Comparison of ENCODE assay signal across 8 mouse cellular contexts in the genomic region with DNA sequence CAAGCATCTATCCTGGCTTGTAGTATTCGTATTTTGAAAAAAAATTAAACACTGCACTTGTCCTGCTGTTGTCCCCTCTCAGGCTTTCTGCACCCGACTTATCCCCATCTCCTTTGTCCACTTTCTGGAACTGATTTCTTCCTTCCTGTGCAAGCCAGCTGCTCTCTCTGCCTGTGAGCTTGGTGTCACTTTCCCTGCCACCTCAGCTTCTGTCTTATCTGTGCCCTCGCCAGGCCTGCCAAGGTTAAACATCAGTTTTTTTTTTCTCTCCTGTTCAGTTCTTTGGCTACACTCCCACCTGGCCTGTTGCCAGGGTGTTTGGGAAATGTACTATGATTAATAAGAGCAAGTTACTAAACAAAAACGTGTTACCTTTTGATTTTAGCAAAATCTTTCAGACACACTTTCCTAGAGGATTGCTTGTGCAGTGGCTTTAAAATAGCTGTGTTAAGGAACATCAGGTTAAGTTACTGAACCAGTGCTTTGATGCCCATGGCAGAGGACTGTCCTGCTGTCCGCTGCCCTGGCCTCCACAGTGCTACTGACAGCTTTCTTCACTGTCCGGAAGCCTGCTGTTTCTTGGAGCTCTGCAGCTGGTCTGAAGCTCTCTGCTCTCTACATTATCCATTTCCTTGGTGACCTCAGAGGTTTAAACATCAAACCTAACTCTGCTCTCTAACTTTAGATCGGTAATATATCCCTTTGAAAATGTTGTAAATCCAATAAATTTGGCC. TPM values are rescaled to one million over a fixed set of nuclear protein-coding genes. Genes with fewer than 3 reads are reported as not detected.
A peak's percentile ranks its signal among the peaks of the same experiment; 100 is the strongest.
DNase-seq lines count a peak whose midpoint lies in the region; ATAC-seq and TF ChIP-seq lines count a peak whose summit lies in the region.
"Had no signal": no experiment of that assay in that cellular context is flagged by ENCODE, and none has a peak within 500 bp of the region (broad histone marks: within the 10 kb centered on the region; RNA-seq: fewer than 3 reads in every experiment).

No protein-coding gene starts in this region.

- TF ChIP-seq EP300 in MEL (IDR thresholded peaks at IDR 0.05; ENCODE audit: low read depth in 1 of 2, low read length in 2 of 2): no peak

- 60% methylated on average over 7 of the region's 7 CpGs for WGBS in embryonic facial prominence, embryonic 10.5 days
- WGBS in hindbrain, embryonic 16.5 days: 52% methylated on average over 7 of the region's 7 CpGs
- WGBS in midbrain, embryonic 14.5 days: 49% methylated on average over 7 of the region's 7 CpGs
- whole genome bisulfite sequencing in forebrain, embryonic 12.5 days: 71% methylated on average over 7 of the region's 7 CpGs

- no peaks in the 10 kb centered on the region for H3K79me2 ChIP-seq in MEL (ENCODE audit: control insufficient read depth, insufficient read depth, low read length, poor library complexity)

- DNase-seq in MEL (ENCODE audit: low read depth, low spot score) (peak; percentile 17), Patski (ENCODE audit: low read depth, low spot score) (peak; percentile 15)
- DNase-seq in embryonic facial prominence, embryonic 10.5 days (ENCODE audit: low spot score): no peak
- no peak for DNase-seq in midbrain, embryonic 14.5 days
- DNase-seq in frontal cortex, postnatal 10 days (ENCODE audit: low spot score in 2 of 2): no peak

- POLR2A ChIA-PET in Patski (lab: Charles Lee): no interaction called here

- TF ChIP-seq POLR2A in MEL (IDR thresholded peaks at IDR 0.05; ENCODE audit: control insufficient read depth in 1 of 2, insufficient read depth in 1 of 2, low read depth in 1 of 2, low read length in 2 of 2, poor library complexity in 1 of 2): no peak

- H3K9ac ChIP-seq in MEL (ENCODE audit: control insufficient read depth, low read depth, low read length, poor library complexity, severe bottlenecking): no peak overlapping the region
- no peak overlapping the region for H3K9ac ChIP-seq in hindbrain, embryonic 16.5 days (ENCODE audit: low read depth, low read length)
- H3K9ac ChIP-seq in midbrain, embryonic 14.5 days (replicated peaks; ENCODE audit: low read length): peak overlapping the region; percentile 6; the same call in 1 of the 2 replicates
- no peak overlapping the region for H3K9ac ChIP-seq in forebrain, embryonic 12.5 days

- ATAC-seq in Patski: peak; percentile 31
- peak; percentile 43; the same call in 1 of the 2 replicates for ATAC-seq in hindbrain, embryonic 16.5 days
- ATAC-seq in midbrain, embryonic 14.5 days (ENCODE audit: low FRiP score, low TSS enrichment): no peak
- no peak for ATAC-seq in forebrain, embryonic 12.5 days (ENCODE audit: low FRiP score)

- H3K4me1 ChIP-seq in MEL (ENCODE audit: control insufficient read depth in 1 of 2, insufficient read depth in 2 of 2, low read length in 2 of 2): no peaks in the 10 kb centered on the region
- peaks cover 38% of the 10 kb centered on the region for H3K4me1 ChIP-seq in embryonic facial prominence, embryonic 10.5 days
- peaks cover 3% of the 10 kb centered on the region; the same call in 1 of the 2 replicates for H3K4me1 ChIP-seq in hindbrain, embryonic 16.5 days (ENCODE audit: control insufficient read depth, insufficient read depth, low read depth, low read length)
- peaks cover 20% of the 10 kb centered on the region for H3K4me1 ChIP-seq in midbrain, embryonic 14.5 days (ENCODE audit: control insufficient read depth, insufficient read depth, low read length)
- H3K4me1 ChIP-seq in forebrain, embryonic 12.5 days: peaks cover 10% of the 10 kb centered on the region; the same call in 1 of the 2 replicates

- TF ChIP-seq RAD21 in MEL (IDR thresholded peaks at IDR 0.05; ENCODE audit: low read depth, low read length): no peak

- CTCF ChIA-PET in Patski (lab: Charles Lee): interaction anchor here (1.0 to 2.1 kb wide), 7 partner anchors 8 to 220 kb away, joined by 3 to 9 read pairs (median 3); a partner anchor contains a TSS

- no peaks in the 10 kb centered on the region for H3K27me3 ChIP-seq in MEL (ENCODE audit: control insufficient read depth in 1 of 2, insufficient read depth in 2 of 2, low read length in 2 of 2)
- H3K27me3 ChIP-seq in Patski: no peaks in the 10 kb centered on the region
- H3K27me3 ChIP-seq in embryonic facial prominence, embryonic 10.5 days (replicated peaks; ENCODE audit: low read depth, poor library complexity, severe bottlenecking): peaks cover 28% of the 10 kb centered on the region
- no peaks in the 10 kb centered on the region for H3K27me3 ChIP-seq in hindbrain, embryonic 16.5 days (replicated peaks; ENCODE audit: control insufficient read depth, insufficient read depth, low read length)
- no peaks in the 10 kb centered on the region for H3K27me3 ChIP-seq in midbrain, embryonic 14.5 days (ENCODE audit: control insufficient read depth, insufficient read depth, low read length)
- H3K27me3 ChIP-seq in forebrain, embryonic 12.5 days: peaks cover 27% of the 10 kb centered on the region

- TF ChIP-seq CTCF in MEL (IDR thresholded peaks at IDR 0.05 in 2 of 3, conservative IDR thresholded peaks at IDR 0.05 in 1 of 3; ENCODE audit: control insufficient read depth in 1 of 3, insufficient read depth in 1 of 3, low read depth in 2 of 3, low read length in 3 of 3, poor library complexity in 1 of 3, severe bottlenecking in 1 of 3) (no peak), Patski (IDR thresholded peaks at IDR 0.05) (no peak)

- no peaks in the 10 kb centered on the region for H3K9me3 ChIP-seq in MEL (replicated peaks; ENCODE audit: insufficient read depth, low read length)
- no peaks in the 10 kb centered on the region for H3K9me3 ChIP-seq in embryonic facial prominence, embryonic 10.5 days
- H3K9me3 ChIP-seq in hindbrain, embryonic 16.5 days (ENCODE audit: control insufficient read depth, low read length): no peaks in the 10 kb centered on the region
- no peaks in the 10 kb centered on the region for H3K9me3 ChIP-seq in midbrain, embryonic 14.5 days (ENCODE audit: control insufficient read depth, low read length)
- no peaks in the 10 kb centered on the region for H3K9me3 ChIP-seq in forebrain, embryonic 12.5 days

- H3K4me2 ChIP-seq in hindbrain, embryonic 16.5 days (ENCODE audit: low read length): no peak overlapping the region
- H3K4me2 ChIP-seq in midbrain, embryonic 14.5 days (ENCODE audit: low read length): no peak overlapping the region
- no peak overlapping the region for H3K4me2 ChIP-seq in forebrain, embryonic 12.5 days

- H3K27ac ChIP-seq in MEL (ENCODE audit: control insufficient read depth, low read depth, low read length): no peak overlapping the region
- H3K27ac ChIP-seq in embryonic facial prominence, embryonic 10.5 days (replicated peaks): peak overlapping the region; percentile 10; the same call in 1 of the 2 replicates
- H3K27ac ChIP-seq in hindbrain, embryonic 16.5 days (ENCODE audit: low read depth, low read length): peak overlapping the region; percentile 45; the same call in 1 of the 2 replicates
- H3K27ac ChIP-seq in midbrain, embryonic 14.5 days (replicated peaks; ENCODE audit: low read depth, low read length): peak overlapping the region; percentile 42; the same call in 1 of the 2 replicates
- no peak overlapping the region for H3K27ac ChIP-seq in forebrain, embryonic 12.5 days

- in situ Hi-C loops in Patski (cut with MboI; ENCODE audit: low pct_unique_long_range_greater_than_20kb): no loop called here

- H3K4me3 ChIP-seq in MEL (ENCODE audit: control insufficient read depth in 1 of 2, insufficient read depth in 1 of 2, low read depth in 2 of 2, low read length in 2 of 2): no peak overlapping the region
- H3K4me3 ChIP-seq in embryonic facial prominence, embryonic 10.5 days: no peak overlapping the region
- H3K4me3 ChIP-seq in hindbrain, embryonic 16.5 days (ENCODE audit: low read length): no peak overlapping the region
- H3K4me3 ChIP-seq in midbrain, embryonic 14.5 days (replicated peaks; ENCODE audit: low read depth, low read length): no peak overlapping the region
- H3K4me3 ChIP-seq in forebrain, embryonic 12.5 days (replicated peaks): no peak overlapping the region

- H3K36me3 ChIP-seq in MEL (ENCODE audit: control insufficient read depth in 1 of 2, insufficient read depth in 2 of 2, low read length in 2 of 2): no peaks in the 10 kb centered on the region
- no peaks in the 10 kb centered on the region for H3K36me3 ChIP-seq in embryonic facial prominence, embryonic 10.5 days (replicated peaks)
- no peaks in the 10 kb centered on the region for H3K36me3 ChIP-seq in hindbrain, embryonic 16.5 days (ENCODE audit: control insufficient read depth, insufficient read depth, low read length)
- no peaks in the 10 kb centered on the region for H3K36me3 ChIP-seq in midbrain, embryonic 14.5 days (ENCODE audit: control insufficient read depth, insufficient read depth, low read length)
- H3K36me3 ChIP-seq in forebrain, embryonic 12.5 days (replicated peaks): no peaks in the 10 kb centered on the region

TF ChIP-seq in MEL, 35 proteins besides CTCF, POLR2A, EP300 and RAD21:
- TF ChIP-seq RCOR1 (IDR thresholded peaks at IDR 0.05; ENCODE audit: low read depth, low read length) (no peak), ZNF384 (IDR thresholded peaks at IDR 0.05; ENCODE audit: low read depth, low read length) (0 out of 2 replicates have a peak, but pooled peaks have one; percentile 41)

RNA-seq across cellular contexts. Expression of a gene that starts 11.7 kb away (rescaled TPM):
- total RNA-seq in MEL (2012; rRNA removed): not detected in 2 replicates
- polyA plus RNA-seq in MEL (2012; ENCODE audit: insufficient read depth in 1 of 2, insufficient read length in 2 of 2, low read depth in 1 of 2, low replicate concordance in 2 of 2, missing spikeins in 1 of 2): not detected
- polyA plus RNA-seq in Patski (2021): 0.15 TPM
- 55.1 and 62.6 TPM in 2 replicates for polyA plus RNA-seq in embryonic facial prominence, embryonic 10.5 days (2016; fragmentation: Nextera tagmentation; extraction: Ambion mirVana)
- 160 TPM in 2 replicates for polyA plus RNA-seq in hindbrain, embryonic 16.5 days (2015; fragmentation: Nextera tagmentation; extraction: Ambion mirVana)
- 218 and 237 TPM in 2 replicates for polyA plus RNA-seq in midbrain, embryonic 14.5 days (2014; fragmentation: Nextera tagmentation; extraction: Ambion mirVana)
- polyA plus RNA-seq in forebrain, embryonic 12.5 days (2016; fragmentation: Nextera tagmentation; extraction: Ambion mirVana): 27.4 and 34.9 TPM in 2 replicates
- total RNA-seq: hematopoietic stem cell, adult 5-6 weeks had no signal

Comparison
In these comparisons a context has a peak if more than half of its experiments do, and no peak if none do; other contexts are left out.
1. DNase-seq: peak in MEL (single experiment) and Patski (single experiment); none in embryonic facial prominence, embryonic 10.5 days (single experiment), midbrain, embryonic 14.5 days (single experiment) and frontal cortex, postnatal 10 days (0 of 2).
2. H3K27ac ChIP-seq: peak in embryonic facial prominence, embryonic 10.5 days (single experiment), hindbrain, embryonic 16.5 days (single experiment) and midbrain, embryonic 14.5 days (single experiment); none in MEL (single experiment) and forebrain, embryonic 12.5 days (single experiment).
3. ATAC-seq: peak in Patski (single experiment) and hindbrain, embryonic 16.5 days (single experiment); none in midbrain, embryonic 14.5 days (single experiment) and forebrain, embryonic 12.5 days (single experiment).
4. RNA of a gene that starts 11.7 kb away (polyA plus RNA-seq): 218 to 237 TPM in midbrain, embryonic 14.5 days, 160 TPM in hindbrain, embryonic 16.5 days, 55.1 to 62.6 TPM in embryonic facial prominence, embryonic 10.5 days and 27.4 to 34.9 TPM in forebrain, embryonic 12.5 days; 0.15 TPM in Patski (single experiment) and not detected in MEL; every median in the first group is over 10 times any median in the second.